In genomic region chr14:122230621-122231025, GRCm38 (mm10) we compare ENCODE assay signal across 9 mouse cellular contexts. TPM values are rescaled to one million over a fixed set of nuclear protein-coding genes. Genes with fewer than 3 reads are reported as not detected.
DNase-seq lines count a peak whose midpoint lies in the region.
"Had no signal": no experiment of that assay in that cellular context is flagged by ENCODE, and none has a peak within 500 bp of the region (broad histone marks: within the 10 kb centered on the region; RNA-seq: fewer than 3 reads in every experiment).

No protein-coding gene starts in this region.

- H3K27ac ChIP-seq in embryonic facial prominence, embryonic 10.5 days (replicated peaks): peak overlapping the region; percentile 4; the same call in 1 of the 2 replicates
- H3K27ac ChIP-seq in limb, embryonic 10.5 days: peak overlapping the region; percentile 56

- H3K36me3 ChIP-seq in embryonic facial prominence, embryonic 10.5 days (replicated peaks): no peaks in the 10 kb centered on the region
- no peaks in the 10 kb centered on the region for H3K36me3 ChIP-seq in limb, embryonic 10.5 days

- no peaks in the 10 kb centered on the region for H3K9me3 ChIP-seq in embryonic facial prominence, embryonic 10.5 days
- H3K9me3 ChIP-seq in limb, embryonic 10.5 days (replicated peaks): no peaks in the 10 kb centered on the region

- H3K4me3 ChIP-seq in embryonic facial prominence, embryonic 10.5 days: no peak overlapping the region
- H3K4me3 ChIP-seq in limb, embryonic 10.5 days: no peak overlapping the region

- peaks cover 38% of the 10 kb centered on the region for H3K4me1 ChIP-seq in embryonic facial prominence, embryonic 10.5 days
- H3K4me1 ChIP-seq in limb, embryonic 10.5 days: peaks cover 48% of the 10 kb centered on the region

- DNase-seq in adrenal gland, postnatal 10 days: peak; percentile 15
- DNase-seq in adrenal gland, adult (ENCODE audit: inconsistent age in 2 of 2, low spot score in 1 of 2): no peak
- DNase-seq in Muller cell, postnatal 12 days (ENCODE audit: inconsistent ontology term): peak; percentile 89
- peak; percentile 26 for DNase-seq in embryonic facial prominence, embryonic 10.5 days (ENCODE audit: low spot score)
- no peak for DNase-seq in limb, embryonic 10.5 days (ENCODE audit: low spot score)
- no peak for DNase-seq in adrenal gland, postnatal 14 days
- no peak for DNase-seq in frontal cortex, postnatal 10 days (ENCODE audit: low spot score in 2 of 2)
- no peak for DNase-seq in thymus, postnatal 25 days
- DNase-seq: right cerebral cortex, postnatal 25 days had no signal

- WGBS in embryonic facial prominence, embryonic 10.5 days: 40% methylated on average over 14 of the region's 14 CpGs
- WGBS in limb, embryonic 10.5 days: 55% methylated on average over 14 of the region's 14 CpGs

- H3K27me3 ChIP-seq in embryonic facial prominence, embryonic 10.5 days (replicated peaks; ENCODE audit: low read depth, poor library complexity, severe bottlenecking): peaks cover 61% of the 10 kb centered on the region
- H3K27me3 ChIP-seq in limb, embryonic 10.5 days (ENCODE audit: low read depth, poor library complexity, severe bottlenecking): peaks cover 33% of the 10 kb centered on the region

RNA-seq across cellular contexts. Expression of gene Clybl, which starts 49.1 kb away (rescaled TPM):
- total RNA-seq in adrenal gland, postnatal 10 days (2021): 100 to 1,000 TPM; 121 to 123 TPM
- polyA plus RNA-seq in embryonic facial prominence, embryonic 10.5 days (2016; fragmentation: Nextera tagmentation; extraction: Ambion mirVana): 21.8 and 23.1 TPM in 2 replicates
- 25.1 and 26.7 TPM in 2 replicates for polyA plus RNA-seq in limb, embryonic 10.5 days (2016; fragmentation: Nextera tagmentation; extraction: Ambion mirVana)
- 104 and 111 TPM in 2 replicates for total RNA-seq in adrenal gland, postnatal 14 days (2021)

Comparison
In these comparisons a context has a peak if more than half of its experiments do, and no peak if none do; other contexts are left out.
1. DNase-seq: peak in adrenal gland, postnatal 10 days (single experiment), Muller cell, postnatal 12 days (single experiment) and embryonic facial prominence, embryonic 10.5 days (single experiment); none in adrenal gland, adult (0 of 2), limb, embryonic 10.5 days (single experiment), adrenal gland, postnatal 14 days (single experiment), frontal cortex, postnatal 10 days (0 of 2) and thymus, postnatal 25 days (single experiment).